ENCODE assay signal across 8 mouse cellular contexts in genomic region chr10:128546787-128547186, GRCm38 (mm10). TPM values are rescaled to one million over a fixed set of nuclear protein-coding genes. Genes with fewer than 3 reads are reported as not detected.
A peak's percentile ranks its signal among the peaks of the same experiment; 100 is the strongest.
DNase-seq lines count a peak whose midpoint lies in the region; ATAC-seq and TF ChIP-seq lines count a peak whose summit lies in the region.

No protein-coding gene starts in this region.

- H3K4me2 ChIP-seq in limb, embryonic 15.5 days, result peak overlapping the region; percentile 77
- H3K4me2 ChIP-seq in stomach, embryonic 16.5 days (ENCODE audit: low read depth, low read length), result peak overlapping the region; percentile 82

- ATAC-seq in erythroblast, adult 5-6 weeks (replicated peaks; ENCODE audit: low FRiP score, poor library complexity, severe bottlenecking), result no peak
- no peak for ATAC-seq in limb, embryonic 15.5 days (ENCODE audit: insufficient number of reproducible peaks, low FRiP score, low TSS enrichment, low read depth)
- ATAC-seq in stomach, embryonic 16.5 days (ENCODE audit: insufficient read depth, low FRiP score), result no peak

- peak overlapping the region; percentile 69 for H3K27ac ChIP-seq in testis, adult 2 months (ENCODE audit: control insufficient read depth, insufficient read depth, low read depth, low read length)
- peak overlapping the region; percentile 93 for H3K27ac ChIP-seq in limb, embryonic 15.5 days
- H3K27ac ChIP-seq in stomach, embryonic 16.5 days (ENCODE audit: low read length), result peak overlapping the region; percentile 95

- no peak for TF ChIP-seq POLR2A in testis, adult 2 months (IDR thresholded peaks at IDR 0.05; ENCODE audit: control insufficient read depth, low read depth, low read length)

- no peaks in the 10 kb centered on the region for H3K27me3 ChIP-seq in erythroblast, embryonic 14.5 days (ENCODE audit: control insufficient read depth)
- no peaks in the 10 kb centered on the region for H3K27me3 ChIP-seq in testis, adult 2 months (ENCODE audit: control insufficient read depth, insufficient read depth, low read length)
- no peaks in the 10 kb centered on the region for H3K27me3 ChIP-seq in limb, embryonic 15.5 days
- H3K27me3 ChIP-seq in stomach, embryonic 16.5 days (ENCODE audit: control insufficient read depth, insufficient read depth, low read length), result no peaks in the 10 kb centered on the region

- DNase-seq in testis, postnatal 14 days (ENCODE audit: low spot score), result no peak
- no peak for DNase-seq in frontal cortex, postnatal 10 days (ENCODE audit: low spot score in 2 of 2)
- DNase-seq in adrenal gland, postnatal 4 days (ENCODE audit: low spot score in 2 of 2), result no peak

- peaks cover 53% of the 10 kb centered on the region for H3K4me1 ChIP-seq in erythroblast, embryonic 14.5 days (ENCODE audit: control insufficient read depth)
- no peaks in the 10 kb centered on the region for H3K4me1 ChIP-seq in testis, adult 2 months (ENCODE audit: control insufficient read depth, insufficient read depth, low read length)
- peaks cover 18% of the 10 kb centered on the region for H3K4me1 ChIP-seq in limb, embryonic 15.5 days
- H3K4me1 ChIP-seq in stomach, embryonic 16.5 days (ENCODE audit: control insufficient read depth, insufficient read depth, low read length), result peaks cover 6% of the 10 kb centered on the region; the same call in 1 of the 2 replicates

- peaks cover 49% of the 10 kb centered on the region for H3K36me3 ChIP-seq in erythroblast, embryonic 14.5 days (ENCODE audit: control insufficient read depth)
- H3K36me3 ChIP-seq in testis, adult 2 months (ENCODE audit: control insufficient read depth, insufficient read depth, low read length), result peaks cover 11% of the 10 kb centered on the region
- H3K36me3 ChIP-seq in limb, embryonic 15.5 days, result peaks cover 36% of the 10 kb centered on the region
- peaks cover 16% of the 10 kb centered on the region for H3K36me3 ChIP-seq in stomach, embryonic 16.5 days (ENCODE audit: control insufficient read depth, insufficient read depth, low read length)

- H3K4me3 ChIP-seq in erythroblast, embryonic 14.5 days (replicated peaks), result peak overlapping the region; percentile 83
- peak overlapping the region; percentile 91 for H3K4me3 ChIP-seq in testis, adult 2 months (ENCODE audit: control insufficient read depth, low read depth, low read length)
- peak overlapping the region; percentile 76 for H3K4me3 ChIP-seq in limb, embryonic 15.5 days
- H3K4me3 ChIP-seq in stomach, embryonic 16.5 days (replicated peaks; ENCODE audit: low read length), result peak overlapping the region; percentile 67

- H3K9me3 ChIP-seq in erythroblast, embryonic 14.5 days (ENCODE audit: control insufficient read depth, low read length), result no peaks in the 10 kb centered on the region
- H3K9me3 ChIP-seq in limb, embryonic 15.5 days, result no peaks in the 10 kb centered on the region
- no peaks in the 10 kb centered on the region for H3K9me3 ChIP-seq in stomach, embryonic 16.5 days (replicated peaks; ENCODE audit: control insufficient read depth, low read length)

- H3K9ac ChIP-seq in limb, embryonic 15.5 days, result peak overlapping the region; percentile 68
- peak overlapping the region; percentile 80 for H3K9ac ChIP-seq in stomach, embryonic 16.5 days (ENCODE audit: low read length)

- TF ChIP-seq CTCF in testis, adult 2 months (IDR thresholded peaks at IDR 0.05; ENCODE audit: control insufficient read depth, insufficient read depth, insufficient replicate concordance, low read depth, low read length), result no peak

- WGBS in limb, embryonic 15.5 days, result 21% methylated on average over 7 of the region's 7 CpGs
- WGBS in stomach, embryonic 16.5 days, result 19% methylated on average over 7 of the region's 7 CpGs

RNA-seq across cellular contexts. Expression of gene Zc3h10, which starts 0.8 kb away (rescaled TPM):
- 1.6 and 1.9 TPM in 2 replicates for polyA plus RNA-seq in erythroblast, embryonic 14.5 days (2012)
- 0.19 and 0.63 TPM in 2 replicates for total RNA-seq in erythroblast, adult 5-6 weeks (2015; ENCODE audit: low replicate concordance)
- total RNA-seq in erythroblast, adult 5-6 weeks (2017; ENCODE audit: low replicate concordance), result 2.8 and 3.2 TPM in 2 replicates
- polyA plus RNA-seq in testis, adult 2 months (2012; rRNA removed), result 29.9 and 33.9 TPM in 2 replicates
- polyA plus RNA-seq in limb, embryonic 15.5 days (2015; fragmentation: Nextera tagmentation; extraction: Ambion mirVana), result 13.2 and 15.4 TPM in 2 replicates
- 10.7 and 10.8 TPM in 2 replicates for polyA plus RNA-seq in stomach, embryonic 16.5 days (2015; fragmentation: Nextera tagmentation; extraction: Ambion mirVana)
- total RNA-seq in adrenal gland, postnatal 4 days (2021), result 10 to 100 TPM; 10.9 to 11.0 TPM

RNA-seq across cellular contexts. Expression of gene Rpl41, which starts 2.3 kb away (rescaled TPM):
- polyA plus RNA-seq in erythroblast, embryonic 14.5 days (2012), result 2,301 and 2,563 TPM in 2 replicates
- total RNA-seq in erythroblast, adult 5-6 weeks (2015; ENCODE audit: low replicate concordance), result 936 and 1,095 TPM in 2 replicates
- total RNA-seq in erythroblast, adult 5-6 weeks (2017; ENCODE audit: low replicate concordance), result 729 and 801 TPM in 2 replicates
- polyA plus RNA-seq in testis, adult 2 months (2012; rRNA removed), result 1,504 and 1,952 TPM in 2 replicates
- 3,349 and 4,229 TPM in 2 replicates for polyA plus RNA-seq in limb, embryonic 15.5 days (2015; fragmentation: Nextera tagmentation; extraction: Ambion mirVana)
- polyA plus RNA-seq in stomach, embryonic 16.5 days (2015; fragmentation: Nextera tagmentation; extraction: Ambion mirVana), result 3,732 and 3,890 TPM in 2 replicates
- 1,000 to 10,000 TPM; 3,532 to 3,650 TPM for total RNA-seq in adrenal gland, postnatal 4 days (2021)

RNA-seq across cellular contexts. Expression of gene Pa2g4, which starts 19.0 kb away (rescaled TPM):
- polyA plus RNA-seq in erythroblast, embryonic 14.5 days (2012), result 39.3 and 42.3 TPM in 2 replicates
- 71.3 and 75.2 TPM in 2 replicates for total RNA-seq in erythroblast, adult 5-6 weeks (2015; ENCODE audit: low replicate concordance)
- total RNA-seq in erythroblast, adult 5-6 weeks (2017; ENCODE audit: low replicate concordance), result 42.9 and 67.5 TPM in 2 replicates
- polyA plus RNA-seq in testis, adult 2 months (2012; rRNA removed), result 31.7 and 36.5 TPM in 2 replicates
- 194 and 209 TPM in 2 replicates for polyA plus RNA-seq in limb, embryonic 15.5 days (2015; fragmentation: Nextera tagmentation; extraction: Ambion mirVana)
- polyA plus RNA-seq in stomach, embryonic 16.5 days (2015; fragmentation: Nextera tagmentation; extraction: Ambion mirVana), result 198 and 206 TPM in 2 replicates
- total RNA-seq in adrenal gland, postnatal 4 days (2021), result 100 to 1,000 TPM; 112 to 119 TPM

RNA-seq across cellular contexts. Expression of gene Esyt1, which starts 21.1 kb away (rescaled TPM):
- polyA plus RNA-seq in erythroblast, embryonic 14.5 days (2012), result 2.7 and 2.9 TPM in 2 replicates
- total RNA-seq in erythroblast, adult 5-6 weeks (2015; ENCODE audit: low replicate concordance), result 15.2 and 16.9 TPM in 2 replicates
- total RNA-seq in erythroblast, adult 5-6 weeks (2017; ENCODE audit: low replicate concordance), result 24.8 and 27.9 TPM in 2 replicates
- 1.6 and 3.1 TPM in 2 replicates for polyA plus RNA-seq in testis, adult 2 months (2012; rRNA removed)
- polyA plus RNA-seq in limb, embryonic 15.5 days (2015; fragmentation: Nextera tagmentation; extraction: Ambion mirVana), result 42.8 and 44.9 TPM in 2 replicates
- 32.9 TPM in 2 replicates for polyA plus RNA-seq in stomach, embryonic 16.5 days (2015; fragmentation: Nextera tagmentation; extraction: Ambion mirVana)
- total RNA-seq in adrenal gland, postnatal 4 days (2021), result 10 to 100 TPM; 30.3 to 34.5 TPM

RNA-seq across cellular contexts. Expression of gene Erbb3, which starts 42.7 kb away (rescaled TPM):
- polyA plus RNA-seq in erythroblast, embryonic 14.5 days (2012), result 0.01 TPM in 1 of 2 replicates, not detected in the other
- total RNA-seq in erythroblast, adult 5-6 weeks (2015; ENCODE audit: low replicate concordance), result 0.63 TPM in 1 of 2 replicates, not detected in the other
- 0.09 TPM in 1 of 2 replicates, not detected in the other for total RNA-seq in erythroblast, adult 5-6 weeks (2017; ENCODE audit: low replicate concordance)
- polyA plus RNA-seq in testis, adult 2 months (2012; rRNA removed), result 0.77 and 2.1 TPM in 2 replicates
- polyA plus RNA-seq in limb, embryonic 15.5 days (2015; fragmentation: Nextera tagmentation; extraction: Ambion mirVana), result 20.4 and 20.8 TPM in 2 replicates
- 32.0 and 38.0 TPM in 2 replicates for polyA plus RNA-seq in stomach, embryonic 16.5 days (2015; fragmentation: Nextera tagmentation; extraction: Ambion mirVana)
- total RNA-seq in adrenal gland, postnatal 4 days (2021), result 10 to 100 TPM in 1 of 2 experiments, 1 to 10 TPM in 1; 8.9 to 10.9 TPM
